Mouse (Mus musculus): ENCODE measurements at regions not wholly inside any gene's neighbourhood (a gene's known extent, or its start where the extent isn't known, plus 50 kb on each side); places are given as distances from the start of the nearest gene placed in this dataset.

DNA sequence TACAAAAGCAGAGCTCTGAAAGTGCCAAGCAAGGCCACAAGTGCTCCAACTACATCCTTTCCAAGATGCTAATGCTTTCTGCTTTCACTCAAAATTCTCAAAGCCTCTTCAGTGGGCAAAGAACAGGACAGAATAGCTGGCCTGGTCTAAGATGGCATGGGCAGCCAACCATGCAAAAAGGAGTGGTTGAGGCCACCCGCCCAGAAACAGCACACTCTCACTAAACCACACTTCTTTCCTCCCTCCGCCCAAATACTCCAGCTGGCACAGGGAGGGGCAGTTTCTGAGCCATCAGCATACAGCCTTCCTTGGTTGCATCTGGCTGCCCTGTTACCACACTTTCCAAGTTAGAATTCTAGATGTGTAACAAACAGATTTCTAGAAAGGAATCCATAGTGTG, 55.4 kb upstream of the Picalm start:
- no peaks in the 10 kb centered on the region for H3K79me2 ChIP-seq (ENCODE audit: control insufficient read depth, insufficient read depth, low read length, poor library complexity)
- H3K27ac ChIP-seq (ENCODE audit: control insufficient read depth, low read depth, low read length), result no peak overlapping the region
- H3K4me3 ChIP-seq (ENCODE audit: control insufficient read depth in 1 of 2, insufficient read depth in 1 of 2, low read depth in 2 of 2, low read length in 2 of 2), result no peak overlapping the region
- H3K36me3 ChIP-seq (ENCODE audit: control insufficient read depth in 1 of 2, insufficient read depth in 2 of 2, low read length in 2 of 2), result peaks cover 0 to 21% of the 10 kb centered on the region in 2 experiments; a peak in 2 of 4 replicates
- peaks cover 8 to 10% of the 10 kb centered on the region in 2 experiments for H3K4me1 ChIP-seq (ENCODE audit: control insufficient read depth in 1 of 2, insufficient read depth in 2 of 2, low read length in 2 of 2)
- no peak overlapping the region for H3K9ac ChIP-seq (ENCODE audit: control insufficient read depth, low read depth, low read length, poor library complexity, severe bottlenecking)
- H3K27me3 ChIP-seq (ENCODE audit: control insufficient read depth in 1 of 2, insufficient read depth in 2 of 2, low read length in 2 of 2), result no peaks in the 10 kb centered on the region
- no peaks in the 10 kb centered on the region for H3K9me3 ChIP-seq (replicated peaks; ENCODE audit: insufficient read depth, low read length)
- no peak for DNase-seq (ENCODE audit: low read depth, low spot score)
- TF ChIP-seq GABPA (IDR thresholded peaks at IDR 0.05; ENCODE audit: low read depth, low read length) (no peak), ZKSCAN1 (IDR thresholded peaks at IDR 0.05; ENCODE audit: low read depth, low read length) (no peak)

- H3K4me1 ChIP-seq (ENCODE audit: control insufficient read depth in 1 of 2, insufficient read depth in 2 of 2, low read length in 2 of 2), result peaks cover 18 to 24% of the 10 kb centered on the region in 2 experiments
- no peak overlapping the region for H3K9ac ChIP-seq (ENCODE audit: control insufficient read depth, low read depth, low read length, poor library complexity, severe bottlenecking)
- peaks cover 0 to 35% of the 10 kb centered on the region in 2 experiments; a peak in 2 of 4 replicates for H3K36me3 ChIP-seq (ENCODE audit: control insufficient read depth in 1 of 2, insufficient read depth in 2 of 2, low read length in 2 of 2)
- no peaks in the 10 kb centered on the region for H3K79me2 ChIP-seq (ENCODE audit: control insufficient read depth, insufficient read depth, low read length, poor library complexity)
- TF ChIP-seq MAX (IDR thresholded peaks at IDR 0.05; ENCODE audit: low read length) (no peak), MEF2A (IDR thresholded peaks at IDR 0.05; ENCODE audit: extremely low read depth, insufficient replicate concordance, low read depth, low read length, poor library complexity, severe bottlenecking) (no peak)
- H3K9me3 ChIP-seq (replicated peaks; ENCODE audit: insufficient read depth, low read length), result no peaks in the 10 kb centered on the region
- no peak for DNase-seq (ENCODE audit: low read depth, low spot score)
- H3K4me3 ChIP-seq (ENCODE audit: control insufficient read depth in 1 of 2, insufficient read depth in 1 of 2, low read depth in 2 of 2, low read length in 2 of 2), result no peak overlapping the region
- no peaks in the 10 kb centered on the region for H3K27me3 ChIP-seq (ENCODE audit: control insufficient read depth in 1 of 2, insufficient read depth in 2 of 2, low read length in 2 of 2)
- H3K27ac ChIP-seq (ENCODE audit: control insufficient read depth, low read depth, low read length), result no peak overlapping the region; the same call in 1 of the 2 replicates
These were observed 52.4 kb upstream of the Picalm start for GRCm38 (mm10) chr7:90077565-90077964.

DNA sequence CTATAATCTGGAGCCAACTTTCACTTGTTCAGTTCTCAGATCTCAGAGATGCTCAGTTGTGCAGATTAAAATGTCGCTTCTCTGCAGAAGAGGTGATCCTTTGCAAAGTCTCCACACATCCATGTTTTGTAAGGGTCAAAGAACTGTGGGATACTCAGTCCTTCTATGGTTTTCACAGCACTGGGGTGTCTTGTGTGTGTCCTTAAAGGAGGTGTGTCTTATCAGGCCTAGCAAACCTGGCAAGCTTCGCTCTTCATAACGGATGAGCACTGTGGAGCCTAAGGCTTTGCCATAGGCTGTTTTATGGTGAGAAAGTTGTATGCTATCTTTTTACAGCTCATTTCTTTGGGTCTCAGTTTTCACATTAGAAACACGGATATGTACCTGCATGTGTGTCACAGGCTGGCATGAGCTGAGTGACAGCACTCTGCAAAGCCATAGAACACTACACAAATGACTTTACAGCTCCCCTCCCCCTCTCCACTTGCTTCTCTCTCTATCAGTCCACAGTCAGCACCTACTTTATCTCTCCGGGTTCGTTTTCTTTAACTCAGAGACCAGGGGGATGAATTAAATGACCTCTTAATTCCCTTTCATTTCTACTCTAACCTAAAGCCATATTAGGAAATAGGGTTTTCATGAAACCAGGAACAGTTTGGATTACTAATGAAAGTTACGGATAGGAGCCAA, 49.8 kb upstream of the Picalm start:
- Histone ChIP-seq H3K4me1 (ENCODE audit: control insufficient read depth in 1 of 2, insufficient read depth in 2 of 2, low read length in 2 of 2) (peaks cover 10 to 24% of the 10 kb centered on the region in 2 experiments), H3K9me3 (replicated peaks; ENCODE audit: insufficient read depth, low read length) (no peaks in the 10 kb centered on the region), H3K4me3 (ENCODE audit: control insufficient read depth in 1 of 2, insufficient read depth in 1 of 2, low read depth in 2 of 2, low read length in 2 of 2) (peak overlapping the region; percentile 44 to 76)
- TF ChIP-seq UBTF (IDR thresholded peaks at IDR 0.05; ENCODE audit: borderline replicate concordance, insufficient read depth, low read depth, low read length), result no peak
- no peak for TF ChIP-seq ZC3H11A (IDR thresholded peaks at IDR 0.05; ENCODE audit: low read depth, low read length)
- TF ChIP-seq NRF1 (IDR thresholded peaks at IDR 0.05; ENCODE audit: insufficient read depth, low read depth, low read length, poor library complexity, severe bottlenecking), result no peak
- no peak for TF ChIP-seq GABPA (IDR thresholded peaks at IDR 0.05; ENCODE audit: low read depth, low read length)
- TF ChIP-seq CTCF (IDR thresholded peaks at IDR 0.05 in 2 of 3, conservative IDR thresholded peaks at IDR 0.05 in 1 of 3; ENCODE audit: control insufficient read depth in 1 of 3, insufficient read depth in 1 of 3, low read depth in 2 of 3, low read length in 3 of 3, poor library complexity in 1 of 3, severe bottlenecking in 1 of 3), result no peak
- peak; percentile 79 for TF ChIP-seq CHD2 (IDR thresholded peaks at IDR 0.05; ENCODE audit: low read length)
- peak; percentile 57; the same call in 1 of the 2 replicates for TF ChIP-seq MAZ (IDR thresholded peaks at IDR 0.05; ENCODE audit: low read depth, low read length)
- 0 out of 2 replicates have a peak, but pooled peaks have one; percentile 24 for TF ChIP-seq SIN3A (IDR thresholded peaks at IDR 0.05; ENCODE audit: low read length)
- 0 out of 2 replicates have a peak, but pooled peaks have one; percentile 31 for TF ChIP-seq BHLHE40 (IDR thresholded peaks at IDR 0.05; ENCODE audit: borderline replicate concordance, low read depth, low read length)
- TF ChIP-seq MYC (IDR thresholded peaks at IDR 0.05; ENCODE audit: low read depth, low read length), result 0 out of 2 replicates have a peak, but pooled peaks have one; percentile 35
- TF ChIP-seq USF2 (IDR thresholded peaks at IDR 0.05; ENCODE audit: borderline replicate concordance in 1 of 2, insufficient read depth in 1 of 2, low read depth in 1 of 2, low read length in 2 of 2), result no peak
- no peak for TF ChIP-seq HCFC1 (IDR thresholded peaks at IDR 0.05; ENCODE audit: low read depth, low read length)
- no peak for TF ChIP-seq E2F4 (IDR thresholded peaks at IDR 0.05; ENCODE audit: borderline replicate concordance, low read depth, low read length)
- no peak for TF ChIP-seq SMC3 (IDR thresholded peaks at IDR 0.05; ENCODE audit: low read depth, low read length)
- TF ChIP-seq CHD1 (IDR thresholded peaks at IDR 0.05; ENCODE audit: low read depth, low read length), result no peak
- TF ChIP-seq ELF1 (IDR thresholded peaks at IDR 0.05; ENCODE audit: low read depth, low read length), result no peak
- no peak; the same call in 1 of the 2 replicates for TF ChIP-seq MEF2A (IDR thresholded peaks at IDR 0.05; ENCODE audit: extremely low read depth, insufficient replicate concordance, low read depth, low read length, poor library complexity, severe bottlenecking)
- peak; percentile 68; the same call in 1 of the 2 replicates for TF ChIP-seq ETS1 (IDR thresholded peaks at IDR 0.05; ENCODE audit: low read depth, low read length)
- TF ChIP-seq USF1 (IDR thresholded peaks at IDR 0.05; ENCODE audit: low read depth, low read length), result no peak
- TF ChIP-seq KAT2A (conservative IDR thresholded peaks at IDR 0.05; ENCODE audit: low read depth, low read length), result no peak; the same call in 1 of the 2 replicates

More for the DNA sequence above, 49.8 kb upstream of the Picalm start:
- H3K79me2 ChIP-seq (ENCODE audit: control insufficient read depth, insufficient read depth, low read length, poor library complexity), result no peaks in the 10 kb centered on the region
- peak overlapping the region; percentile 51 for H3K9ac ChIP-seq (ENCODE audit: control insufficient read depth, low read depth, low read length, poor library complexity, severe bottlenecking)
- DNase-seq (ENCODE audit: low read depth, low spot score), result peak; percentile 78
- no peaks in the 10 kb centered on the region for H3K27me3 ChIP-seq (ENCODE audit: control insufficient read depth in 1 of 2, insufficient read depth in 2 of 2, low read length in 2 of 2)
- peak overlapping the region; percentile 57 for H3K27ac ChIP-seq (ENCODE audit: control insufficient read depth, low read depth, low read length)
- H3K36me3 ChIP-seq (ENCODE audit: control insufficient read depth in 1 of 2, insufficient read depth in 2 of 2, low read length in 2 of 2), result peaks cover 0 to 27% of the 10 kb centered on the region in 2 experiments; a peak in 2 of 4 replicates

Measured in MEL (cell line).